Mouse (Mus musculus): ENCODE results near the gene Bricd5. TPM values are rescaled to one million over a fixed set of nuclear protein-coding genes. Genes with fewer than 3 reads are reported as not detected.
"Not testable (repeated sequence)": the region's sequence is repeated elsewhere in the genome, so short reads cannot be mapped to it uniquely, and the experiment has no call there.

Bricd5 gene
- polyA plus RNA-seq (2012; rRNA removed), result 4.7 and 5.4 TPM in 2 replicates

- no peak for DNase-seq (ENCODE audit: low read depth)
Observed at GRCm38 (mm10) chr17:24473612-24474275, at the start of gene Bricd5. Bricd5 (plus strand) TSS chr17:24473884.

GRCm38 (mm10) chr17:24424489-24424888 is 49.2 kb upstream of the Bricd5 start:
- DNase-seq (ENCODE audit: low read depth), result no peak

GRCm38 (mm10) chr17:24425326-24425725 is 48.4 kb upstream of the Bricd5 start:
- DNase-seq (ENCODE audit: low read depth), result not testable (repeated sequence)

- no peak for DNase-seq (ENCODE audit: low read depth)
Observed at GRCm38 (mm10) chr17:24425905-24426304, 47.8 kb upstream of the Bricd5 start.

- DNase-seq (ENCODE audit: low read depth), result no peak
Observed at GRCm38 (mm10) chr17:24426471-24427169, 47.1 kb upstream of the Bricd5 start, which contains the start of gene Eci1. Eci1 (plus strand) TSS chr17:24426641.

DNA sequence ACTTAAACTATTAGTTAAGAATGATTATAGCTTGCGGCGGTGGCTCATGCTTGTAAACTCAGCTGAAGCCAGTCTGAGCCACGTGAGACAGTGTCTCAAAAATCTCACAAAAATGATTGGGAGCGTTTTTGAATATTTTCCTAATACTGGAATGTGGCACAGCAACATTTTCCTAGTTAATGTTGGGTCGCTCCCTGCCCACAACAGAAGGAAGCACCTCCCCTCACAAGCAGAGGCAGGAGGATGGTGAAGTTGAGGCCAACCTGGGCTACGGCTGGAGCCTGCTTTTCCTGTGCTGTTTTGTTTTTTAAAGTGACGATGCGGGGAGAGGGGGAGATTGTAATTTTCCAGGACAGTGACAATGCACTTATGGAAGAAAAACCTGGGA is 46.5 kb upstream of the Bricd5 start:
- no peak for DNase-seq (ENCODE audit: low read depth)

DNA sequence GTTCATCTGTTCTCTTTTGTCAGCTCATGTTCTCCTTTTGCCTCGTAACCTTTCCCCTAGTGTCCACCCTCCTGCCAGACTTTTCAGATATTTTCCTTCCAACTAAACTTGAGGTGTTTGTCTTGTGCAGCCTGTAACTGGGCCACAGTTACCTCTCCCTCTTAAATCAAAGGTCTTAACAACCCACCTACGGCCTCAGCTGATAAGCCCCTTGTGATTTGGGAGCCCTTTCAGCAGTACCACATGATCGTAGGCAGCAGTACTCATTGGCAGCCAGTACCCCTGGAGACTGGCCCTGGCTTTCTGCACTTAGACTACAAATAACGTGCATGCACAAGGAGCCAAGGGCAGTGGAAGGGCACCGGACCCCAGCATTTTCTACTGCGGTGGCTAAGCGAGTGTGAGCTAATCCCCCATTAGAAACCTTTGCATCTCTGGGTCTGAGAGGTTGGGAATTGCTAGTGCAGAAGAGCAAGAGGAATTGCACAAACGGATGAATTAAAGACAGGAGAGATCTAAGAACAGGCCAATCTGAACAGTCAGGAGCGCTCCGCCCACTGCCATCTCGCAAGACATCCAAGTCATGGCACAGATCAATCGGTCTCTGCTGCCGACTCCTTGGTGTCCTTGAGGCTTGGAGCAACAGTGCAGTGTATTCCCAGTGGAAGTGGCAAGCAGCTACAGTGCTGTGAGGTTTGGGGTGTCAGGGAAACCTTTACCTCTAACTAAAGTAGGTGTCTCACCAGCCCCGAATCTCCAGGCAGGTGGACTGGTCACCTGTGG is 44.3 kb upstream of the Bricd5 start:
- no peak for DNase-seq (ENCODE audit: low read depth)

- DNase-seq (ENCODE audit: low read depth), result no peak
Observed at GRCm38 (mm10) chr17:24437016-24437415, 36.7 kb upstream of the Bricd5 start.

DNA sequence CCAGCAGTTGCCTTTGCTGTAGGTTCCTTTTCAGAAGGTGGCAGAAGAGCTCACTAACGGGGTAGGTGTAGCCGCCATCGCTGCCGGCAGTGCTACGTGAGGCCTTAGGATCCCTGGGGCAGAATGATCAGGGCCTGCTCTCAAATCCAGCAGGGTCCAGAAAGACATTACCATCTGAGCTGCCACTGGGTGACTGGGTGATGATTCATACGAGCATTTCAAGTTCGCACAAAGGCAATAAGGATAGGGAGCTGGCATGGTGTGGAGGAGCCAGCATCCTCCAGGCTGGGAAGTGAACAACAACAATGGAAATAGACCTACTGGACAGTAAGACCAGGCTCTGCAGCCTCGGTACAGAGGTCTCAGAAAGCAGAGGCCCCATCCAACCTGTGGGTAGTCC is 33.3 kb upstream of the Bricd5 start:
- DNase-seq (ENCODE audit: low read depth), result no peak

DNA sequence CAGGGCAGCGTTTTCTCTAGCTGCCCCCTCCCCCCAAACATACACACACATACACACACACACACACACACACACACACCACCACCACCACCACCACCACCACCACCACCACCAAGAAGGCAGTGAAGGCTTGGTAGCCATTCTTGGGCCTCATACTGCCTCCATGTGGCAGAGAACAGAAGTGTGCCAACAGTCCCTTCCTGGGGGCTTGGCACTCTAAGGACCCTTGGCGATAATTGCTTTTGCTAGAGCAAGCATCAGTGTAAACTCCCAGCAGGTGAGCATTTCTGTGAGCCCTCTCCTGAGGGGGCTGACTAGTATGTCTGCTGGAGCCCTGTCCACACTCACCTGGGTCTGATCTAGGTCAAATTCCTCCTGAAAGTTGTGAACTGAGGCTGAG is 32.5 kb upstream of the Bricd5 start:
- no peak for DNase-seq (ENCODE audit: low read depth)

GRCm38 (mm10) chr17:24442107-24442506 is 31.6 kb upstream of the Bricd5 start:
- DNase-seq (ENCODE audit: low read depth), result no peak

GRCm38 (mm10) chr17:24442632-24443155 is 31.0 kb upstream of the Bricd5 start, which contains the start of gene Dnase1l2:
Dnase1l2 (minus strand) TSS chr17:24443105.
- peak; percentile 66 for DNase-seq (ENCODE audit: low read depth)

GRCm38 (mm10) chr17:24443409-24443808 is 30.3 kb upstream of the Bricd5 start:
- DNase-seq (ENCODE audit: low read depth), result peak; percentile 91

GRCm38 (mm10) chr17:24446590-24446989 is 27.1 kb upstream of the Bricd5 start:
- DNase-seq (ENCODE audit: low read depth), result no peak

- no peak for DNase-seq (ENCODE audit: low read depth)
Observed at GRCm38 (mm10) chr17:24449507-24449906, 24.2 kb upstream of the Bricd5 start.

- DNase-seq (ENCODE audit: low read depth), result no peak
Observed at GRCm38 (mm10) chr17:24451220-24451619, 22.5 kb upstream of the Bricd5 start.

- no peak for DNase-seq (ENCODE audit: low read depth)
Observed at GRCm38 (mm10) chr17:24453372-24453771, 20.3 kb upstream of the Bricd5 start.

- no peak for DNase-seq (ENCODE audit: low read depth)
Observed at GRCm38 (mm10) chr17:24454218-24454755, 19.4 kb upstream of the Bricd5 start.

DNA sequence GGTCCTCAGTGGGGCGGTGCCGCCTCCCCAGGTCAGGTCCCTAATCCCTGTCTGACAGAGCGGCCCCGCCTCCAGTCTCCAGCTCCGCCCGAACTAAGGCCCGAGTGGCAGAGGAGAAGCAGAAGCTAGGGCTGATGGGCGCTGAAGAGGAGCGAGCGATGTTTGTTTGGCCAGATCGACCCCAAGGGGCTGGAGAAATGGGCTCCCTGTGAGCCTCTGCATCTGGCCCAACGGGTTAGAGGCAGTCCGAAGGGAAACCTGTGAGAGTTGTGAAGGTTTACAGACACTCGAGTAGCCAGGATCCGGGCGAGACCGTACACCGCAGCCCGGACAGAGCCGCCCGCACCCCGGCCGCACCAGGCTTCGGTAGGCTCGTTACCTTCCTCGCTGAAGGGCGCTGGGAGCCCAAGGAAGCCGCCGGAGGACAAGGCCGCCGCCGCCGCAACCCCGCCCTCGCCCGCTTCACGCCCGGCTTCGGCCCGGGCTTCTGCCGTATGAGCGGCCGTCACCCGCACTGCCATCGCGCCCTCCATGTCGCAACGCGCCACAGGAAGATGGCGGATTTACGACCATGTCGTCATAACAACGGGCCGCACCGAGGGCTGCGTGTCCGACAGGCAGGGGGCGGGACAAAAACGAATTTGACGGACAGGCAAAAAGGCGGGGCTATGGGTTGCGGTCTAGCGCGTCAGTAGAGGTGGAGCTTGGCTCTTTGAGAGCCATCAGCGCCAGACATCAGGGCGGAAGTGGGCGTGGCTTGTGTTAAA is 18.7 kb upstream of the Bricd5 start:
- DNase-seq (ENCODE audit: low read depth), result no peak

GRCm38 (mm10) chr17:24455523-24456206 is 18.0 kb upstream of the Bricd5 start:
- not testable (repeated sequence) for DNase-seq (ENCODE audit: low read depth)

- DNase-seq (ENCODE audit: low read depth), result no peak
Observed at GRCm38 (mm10) chr17:24461580-24461979, 12.1 kb upstream of the Bricd5 start.
